ENCODE assay signal across 29 mouse cellular contexts in genomic region chr10:4971156-4971555, GRCm38 (mm10).
A peak's percentile ranks its signal among the peaks of the same experiment; 100 is the strongest.
DNase-seq lines count a peak whose midpoint lies in the region; ATAC-seq and TF ChIP-seq lines count a peak whose summit lies in the region.
"Had no signal": no experiment of that assay in that cellular context is flagged by ENCODE, and none has a peak within 500 bp of the region (broad histone marks: within the 10 kb centered on the region; RNA-seq: fewer than 3 reads in every experiment).

No protein-coding gene starts in this region.

- H3K4me3 ChIP-seq in lung, embryonic 14.5 days (ENCODE audit: low read depth, low read length) = no peak overlapping the region
- no peak overlapping the region for H3K4me3 ChIP-seq in hindbrain, embryonic 14.5 days (replicated peaks; ENCODE audit: low read length)
- H3K4me3 ChIP-seq: forebrain, embryonic 10.5 days; forebrain, embryonic 13.5 days; gastrocnemius, adult 2 months; heart, embryonic 12.5 days; heart, embryonic 15.5 days; hindbrain, embryonic 10.5 days; hindbrain, embryonic 13.5 days had no signal

- DNase-seq in adrenal gland, adult 2 months = peak; percentile 51
- DNase-seq in adrenal gland, adult 18-20 months (ENCODE audit: low spot score in 2 of 2) = no peak
- DNase-seq in lung, embryonic 14.5 days = peak; percentile 13
- no peak for DNase-seq in lung, postnatal 14 days
- DNase-seq in adrenal gland, postnatal 10 days = peak; percentile 15
- peak; percentile 34 for DNase-seq in adrenal gland, postnatal 36 days
- DNase-seq in hindbrain, embryonic 14.5 days (ENCODE audit: low spot score) = no peak
- DNase-seq: B cell, adult 2 months; cerebellum, adult 18-20 months; cerebellum, adult 9-10 months; cerebellum, postnatal 14 days; gastrocnemius, adult 2 months; gastrocnemius, postnatal 14 days; heart, adult 11 months; heart, postnatal 10 days; heart, postnatal 36 days had no signal

- no peak overlapping the region for H3K4me2 ChIP-seq in lung, embryonic 14.5 days
- H3K4me2 ChIP-seq in hindbrain, embryonic 14.5 days (replicated peaks) = no peak overlapping the region
- H3K4me2 ChIP-seq: forebrain, embryonic 13.5 days; heart, embryonic 12.5 days; heart, embryonic 15.5 days; hindbrain, embryonic 13.5 days had no signal

- H3K9ac ChIP-seq in lung, embryonic 14.5 days = no peak overlapping the region
- no peak overlapping the region for H3K9ac ChIP-seq in hindbrain, embryonic 14.5 days
- H3K9ac ChIP-seq: forebrain, embryonic 13.5 days; heart, embryonic 12.5 days; heart, embryonic 15.5 days; hindbrain, embryonic 13.5 days had no signal

- H3K27ac ChIP-seq in lung, embryonic 14.5 days (ENCODE audit: low read depth) = no peak overlapping the region
- H3K27ac ChIP-seq in hindbrain, embryonic 14.5 days = no peak overlapping the region
- H3K27ac ChIP-seq: forebrain, embryonic 10.5 days; forebrain, embryonic 13.5 days; gastrocnemius, adult 2 months; heart, embryonic 15.5 days; hindbrain, embryonic 10.5 days; hindbrain, embryonic 13.5 days; hindbrain, postnatal 0 days had no signal

- H3K27me3 ChIP-seq in lung, embryonic 14.5 days (ENCODE audit: insufficient read depth, low read length) = no peaks in the 10 kb centered on the region
- H3K27me3 ChIP-seq in hindbrain, embryonic 14.5 days (ENCODE audit: control insufficient read depth, insufficient read depth, low read length) = no peaks in the 10 kb centered on the region
- H3K27me3 ChIP-seq: CH12.LX; forebrain, embryonic 13.5 days; heart, embryonic 12.5 days; heart, embryonic 15.5 days; hindbrain, embryonic 13.5 days; Patski had no signal

- no peak for TF ChIP-seq CTCF in lung, embryonic 14.5 days (IDR thresholded peaks at IDR 0.05; ENCODE audit: low read depth)

- H3K36me3 ChIP-seq in lung, embryonic 14.5 days (ENCODE audit: insufficient read depth) = no peaks in the 10 kb centered on the region
- H3K36me3 ChIP-seq in hindbrain, embryonic 14.5 days (replicated peaks; ENCODE audit: control insufficient read depth, insufficient read depth) = no peaks in the 10 kb centered on the region
- H3K36me3 ChIP-seq: forebrain, embryonic 10.5 days; G1E; heart, embryonic 12.5 days; heart, embryonic 15.5 days; hindbrain, embryonic 10.5 days; hindbrain, embryonic 13.5 days had no signal

- no peaks in the 10 kb centered on the region for H3K4me1 ChIP-seq in lung, embryonic 14.5 days (ENCODE audit: insufficient read depth)
- H3K4me1 ChIP-seq in hindbrain, embryonic 14.5 days (replicated peaks; ENCODE audit: control insufficient read depth, insufficient read depth, low read length) = no peaks in the 10 kb centered on the region
- H3K4me1 ChIP-seq: forebrain, embryonic 10.5 days; forebrain, embryonic 13.5 days; heart, embryonic 12.5 days; heart, embryonic 15.5 days; hindbrain, embryonic 10.5 days; hindbrain, embryonic 13.5 days had no signal

- 50% methylated on average over 7 of the region's 7 CpGs for WGBS in lung, embryonic 14.5 days
- WGBS in hindbrain, embryonic 14.5 days = 75% methylated on average over 7 of the region's 7 CpGs

- no peak; the same call in 1 of the 2 replicates for ATAC-seq in lung, embryonic 14.5 days (ENCODE audit: insufficient read depth)
- no peak for ATAC-seq in hindbrain, embryonic 14.5 days (ENCODE audit: low FRiP score)
- ATAC-seq: forebrain, embryonic 13.5 days; forebrain, embryonic 16.5 days; hindbrain, postnatal 0 days; inflammation-experienced regulatory T-cells, adult 6 months; intestine, embryonic 16.5 days; Patski had no signal

- H3K9me3 ChIP-seq in lung, embryonic 14.5 days (ENCODE audit: low read depth, low read length) = no peaks in the 10 kb centered on the region
- H3K9me3 ChIP-seq in hindbrain, embryonic 14.5 days (ENCODE audit: control insufficient read depth, low read length) = no peaks in the 10 kb centered on the region
- H3K9me3 ChIP-seq: forebrain, embryonic 10.5 days; forebrain, embryonic 13.5 days; G1E; heart, embryonic 12.5 days; heart, embryonic 15.5 days; hindbrain, embryonic 10.5 days; hindbrain, embryonic 13.5 days had no signal

Comparison
In these comparisons a context has a peak if more than half of its experiments do, and no peak if none do; other contexts are left out.
1. DNase-seq: peak in adrenal gland, adult 2 months (single experiment), lung, embryonic 14.5 days (single experiment), adrenal gland, postnatal 10 days (single experiment) and adrenal gland, postnatal 36 days (2 of 2); none in adrenal gland, adult 18-20 months (0 of 2), lung, postnatal 14 days (single experiment) and hindbrain, embryonic 14.5 days (single experiment).